Mouse (Mus musculus): ENCODE measurements at regions not wholly inside any gene's neighbourhood (a gene's known extent, or its start where the extent isn't known, plus 50 kb on each side); places are given as distances from the start of the nearest gene placed in this dataset.
A peak's percentile ranks its signal among the peaks of the same experiment; 100 is the strongest.

DNA sequence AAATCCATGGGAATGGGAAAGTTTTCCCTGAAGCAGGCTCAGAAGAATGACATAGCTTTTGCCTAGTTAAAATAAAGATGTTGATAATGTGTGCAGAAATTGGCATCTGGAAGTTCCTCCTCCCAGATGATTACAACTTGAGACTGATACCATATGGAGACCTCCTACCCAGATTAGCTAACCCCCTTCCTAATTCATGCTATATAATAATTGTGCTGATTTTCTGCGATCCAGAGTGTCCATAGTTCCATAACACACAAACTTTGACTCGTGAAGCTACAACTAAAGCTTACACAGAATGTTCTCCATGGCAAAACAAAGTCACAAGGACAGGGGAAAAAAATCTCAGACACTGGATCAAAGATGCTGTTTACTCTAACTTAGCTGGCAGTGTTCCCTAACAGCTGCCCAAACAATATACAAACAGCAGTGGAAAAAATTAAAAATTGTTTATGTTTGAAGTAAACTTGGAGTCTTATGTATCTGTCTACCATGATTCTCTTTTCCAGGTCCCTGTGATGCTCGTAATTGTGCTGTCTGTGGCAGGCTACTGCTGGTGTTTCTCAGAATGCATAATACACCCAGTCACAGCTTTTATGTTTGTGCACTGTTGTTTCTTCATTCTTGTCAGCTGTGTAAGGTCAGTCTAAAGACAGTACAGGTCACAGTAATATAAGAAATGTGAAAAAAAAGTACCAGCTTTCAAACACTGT lies 1978.8 kb upstream of the A830018L16Rik start:
- no peak for DNase-seq

DNA sequence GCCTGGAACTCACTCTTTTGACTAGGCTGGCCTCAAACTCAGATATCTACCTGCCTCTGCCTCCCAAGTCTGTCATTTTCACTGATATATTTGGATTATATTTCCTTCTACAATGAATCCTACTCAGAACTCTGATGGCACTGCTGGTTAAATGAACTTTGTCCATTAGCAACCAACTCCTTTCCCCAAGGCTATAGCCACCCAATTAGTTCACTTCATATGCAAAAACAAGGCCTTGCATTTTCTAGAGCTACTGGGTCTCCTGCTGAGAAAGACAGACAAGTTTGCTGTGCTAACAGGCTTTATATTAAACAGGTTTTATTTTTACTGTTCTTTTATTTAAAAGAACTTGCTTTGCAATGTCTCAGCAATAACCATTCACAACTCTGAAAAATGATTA lies 1971.0 kb upstream of the A830018L16Rik start:
- no peak for DNase-seq

DNA sequence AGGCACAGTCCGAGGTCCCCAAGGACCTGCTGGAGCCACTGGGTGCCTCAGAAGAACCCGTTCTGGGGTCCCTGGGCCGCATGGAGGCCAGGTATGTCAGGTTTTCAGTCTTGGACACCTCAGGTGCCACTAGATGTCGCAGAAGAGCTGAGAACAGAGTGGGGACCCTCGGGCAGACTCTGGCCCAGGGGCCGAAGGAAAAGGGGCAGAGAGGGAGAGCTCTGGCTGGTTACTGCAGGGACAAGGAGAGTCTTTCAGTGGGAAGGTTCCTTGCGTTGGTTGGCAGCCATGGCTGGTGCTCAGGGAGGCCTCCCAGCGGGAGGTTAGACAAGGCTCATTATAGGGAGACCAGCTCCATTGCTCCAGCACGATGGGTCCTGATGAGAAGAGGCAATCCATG lies 1944.4 kb upstream of the A830018L16Rik start:
- peak in 1 of 2 experiments; percentile 7 for DNase-seq

DNA sequence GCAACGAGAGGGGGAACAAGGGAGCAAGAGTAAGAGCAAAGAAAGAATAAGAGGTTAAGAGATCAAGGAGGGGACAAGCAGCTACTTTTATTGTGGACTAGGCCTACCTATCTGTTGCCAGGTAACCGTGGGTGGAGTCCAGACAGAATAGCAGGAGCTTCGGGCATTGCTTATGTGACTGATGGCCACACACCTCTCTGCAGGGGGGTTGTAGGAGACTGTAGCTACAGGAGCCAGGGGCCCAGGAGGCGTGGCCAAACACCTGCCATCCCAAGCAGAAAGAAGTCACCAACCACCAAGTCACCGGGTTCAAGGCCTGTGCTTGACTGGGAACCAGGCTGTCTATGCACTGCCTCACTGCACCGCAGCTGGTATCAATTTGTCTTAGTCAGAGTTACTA lies 1943.9 kb upstream of the A830018L16Rik start:
- no peak for DNase-seq
